Mouse (Mus musculus): ENCODE measurements around the gene Itgae.

Gene Itgae

GRCm38 (mm10) chr11:73094231-73094995 lies 4.0 kb downstream of the Itgae start:
- no peak for DNase-seq

DNA sequence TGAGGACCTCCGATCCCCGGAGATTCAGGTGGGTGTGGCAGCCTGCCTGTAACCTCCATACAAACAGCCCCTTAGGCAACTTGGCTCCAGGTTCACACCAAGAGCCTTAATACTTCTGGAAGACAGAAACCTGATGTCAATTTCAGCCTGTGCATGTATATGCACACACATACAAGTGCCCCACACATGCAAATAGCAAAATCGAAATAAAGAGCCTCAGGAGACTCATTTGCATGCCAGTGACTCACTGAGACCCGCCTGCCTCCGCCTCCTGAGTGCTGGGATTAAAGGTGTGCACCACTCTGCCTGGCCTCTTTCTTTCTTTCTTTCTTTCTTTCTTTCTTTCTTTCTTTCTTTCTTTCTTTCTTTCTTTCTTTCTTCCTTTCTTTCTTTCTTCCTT lies 8.5 kb downstream of the Itgae start:
- DNase-seq: no peak

DNA sequence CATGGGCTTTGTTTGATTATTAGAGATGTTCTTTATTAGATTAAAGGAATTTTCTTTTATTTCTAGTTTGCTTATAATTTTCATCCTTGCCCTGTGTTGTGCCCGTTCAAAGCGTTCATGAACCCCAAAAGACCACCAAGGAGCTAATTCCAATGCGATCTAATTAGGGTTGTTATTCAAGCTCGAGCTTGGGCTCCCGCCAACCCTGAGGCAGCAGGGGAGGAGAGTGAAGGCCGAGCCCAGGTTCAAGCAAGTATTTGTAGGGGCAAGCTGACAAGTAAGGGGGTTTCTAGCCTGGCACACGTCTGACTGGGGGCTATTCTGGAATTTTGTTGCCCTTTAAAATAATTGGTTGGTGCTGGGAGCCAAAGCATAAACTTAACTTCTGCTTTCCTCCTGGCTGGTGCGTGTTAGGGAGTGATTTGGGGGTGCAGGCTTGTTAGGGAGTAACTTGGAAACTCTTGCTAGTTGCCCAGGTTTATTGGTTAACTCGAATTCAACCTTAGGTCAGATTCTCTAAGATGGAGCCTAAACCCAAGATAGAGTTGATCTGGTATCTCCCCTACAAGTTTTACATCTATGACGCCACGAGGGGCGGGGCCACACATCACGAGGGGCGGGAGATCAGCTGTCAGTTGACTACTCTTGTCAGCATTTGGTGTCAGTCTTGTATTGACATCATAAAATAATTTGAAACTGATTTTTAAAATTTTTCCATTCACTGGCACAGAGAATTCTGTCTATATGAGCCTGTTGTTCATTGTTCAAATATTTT lies 9.8 kb downstream of the Itgae start:
- DNase-seq: no peak

DNA sequence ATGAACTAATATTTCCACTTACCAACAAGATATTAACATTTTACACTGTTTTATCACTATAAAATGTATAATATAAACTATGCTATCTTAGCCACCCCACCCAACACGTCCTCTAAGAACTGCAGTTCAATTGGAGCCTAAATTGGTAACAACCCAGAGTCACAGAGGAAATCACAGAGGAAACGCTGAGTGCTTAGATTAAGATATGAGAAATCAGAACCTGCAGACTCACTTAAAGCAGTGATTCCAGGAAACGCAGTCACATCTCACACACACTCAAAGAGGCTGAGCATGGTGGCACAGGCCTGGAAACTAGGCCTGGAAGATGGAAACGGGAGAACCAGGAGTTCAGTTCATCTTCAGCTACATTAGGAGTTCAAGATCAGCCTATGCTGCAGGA lies 10.9 kb downstream of the Itgae start:
- no peak for DNase-seq

DNA sequence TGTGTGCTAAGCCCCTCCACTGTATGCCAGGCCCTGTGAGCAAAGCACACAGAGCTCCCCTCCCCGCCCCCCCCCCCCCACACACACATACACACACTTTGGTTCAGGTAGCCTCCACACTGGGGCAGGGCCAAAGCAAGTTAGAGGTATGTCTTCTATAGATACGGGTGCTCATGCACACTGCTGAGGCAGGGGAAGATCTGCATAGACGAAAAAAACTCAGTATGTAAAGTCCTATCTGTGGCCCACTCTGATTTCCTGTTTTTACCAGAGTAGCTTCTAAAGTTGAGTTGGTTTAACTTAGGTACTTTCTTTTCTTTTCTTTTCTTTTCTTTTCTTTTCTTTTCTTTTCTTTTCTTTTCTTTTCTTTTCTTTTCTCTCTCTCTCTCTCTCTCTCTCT lies 14.9 kb downstream of the Itgae start:
- DNase-seq: no peak

DNA sequence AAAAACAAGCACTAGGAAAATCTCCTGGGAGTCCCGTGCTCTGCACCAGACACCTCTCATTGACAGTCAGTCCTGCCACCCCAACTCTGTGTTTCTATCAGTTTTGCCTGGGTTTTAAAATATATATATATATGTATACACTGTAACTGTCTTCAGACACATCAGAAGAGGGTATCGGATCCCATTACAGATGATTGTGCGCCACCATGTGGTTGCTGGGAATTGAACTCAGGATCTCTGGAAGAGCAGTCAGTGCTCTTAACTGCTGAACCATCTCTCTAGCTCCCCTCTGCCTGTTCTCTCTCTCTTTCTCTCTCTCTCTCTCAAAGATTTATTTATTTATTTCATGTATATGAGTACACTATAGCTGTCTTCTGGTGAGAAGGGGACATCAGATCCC lies 17.0 kb downstream of the Itgae start:
- DNase-seq: peak in 1 of 2 experiments; percentile 59

GRCm38 (mm10) chr11:73108195-73108897 lies 18.0 kb downstream of the Itgae start:
- no peak for DNase-seq

DNA sequence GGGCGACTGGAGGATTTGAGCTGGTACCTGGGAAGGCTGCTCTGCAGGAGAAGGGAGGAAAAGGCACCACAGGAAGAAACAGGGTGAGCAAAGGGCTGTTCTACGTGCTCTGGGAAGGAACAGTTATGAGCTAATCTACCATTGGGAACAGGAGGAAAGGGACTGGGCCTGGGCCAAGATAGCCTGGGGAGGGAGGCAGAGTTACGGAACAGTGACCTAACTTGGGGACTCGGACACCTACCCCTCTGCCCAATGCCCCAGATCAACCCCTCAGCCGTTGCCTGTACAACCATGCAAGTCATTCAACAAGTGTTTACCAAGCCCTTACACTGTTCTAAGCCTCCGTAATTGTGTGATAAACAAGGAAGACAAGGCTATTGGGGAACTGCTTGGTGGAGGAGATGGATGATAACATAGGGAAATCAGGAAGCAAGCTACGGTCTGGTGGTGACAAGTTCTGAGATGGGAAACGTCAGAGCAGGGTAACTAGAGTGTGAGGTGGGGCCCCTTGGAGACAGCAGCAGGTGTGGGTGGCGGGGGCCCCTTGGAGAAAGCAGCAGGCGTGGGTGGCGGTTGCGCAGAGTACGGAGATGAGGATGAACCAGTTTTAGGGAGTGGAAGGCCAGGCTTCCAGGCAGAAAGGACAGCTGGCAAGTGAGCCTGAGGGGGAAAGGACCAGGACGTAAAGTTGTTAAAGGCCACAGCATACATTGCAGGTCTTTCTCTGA lies 18.7 kb downstream of the Itgae start:
- DNase-seq: no peak

DNA sequence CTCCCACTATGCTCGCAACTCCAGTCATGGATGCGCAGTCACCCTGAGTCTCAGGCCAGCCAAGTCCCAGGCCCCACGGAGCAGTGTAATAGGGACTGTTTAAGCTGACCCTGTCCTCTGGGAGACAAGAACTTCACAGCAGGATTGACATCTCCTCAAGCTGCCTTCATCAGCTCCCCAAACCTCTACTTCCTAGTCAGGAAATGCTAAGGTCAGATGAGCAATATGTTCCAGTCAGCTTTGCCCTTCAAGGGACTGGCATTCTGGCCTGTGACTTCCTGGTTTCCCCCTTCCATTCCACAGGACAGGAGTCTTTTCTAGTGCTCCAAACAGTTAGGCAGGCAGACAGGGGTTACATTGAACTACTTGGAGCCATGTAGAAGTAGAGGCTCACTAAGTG lies 19.6 kb downstream of the Itgae start:
- no peak for DNase-seq

DNA sequence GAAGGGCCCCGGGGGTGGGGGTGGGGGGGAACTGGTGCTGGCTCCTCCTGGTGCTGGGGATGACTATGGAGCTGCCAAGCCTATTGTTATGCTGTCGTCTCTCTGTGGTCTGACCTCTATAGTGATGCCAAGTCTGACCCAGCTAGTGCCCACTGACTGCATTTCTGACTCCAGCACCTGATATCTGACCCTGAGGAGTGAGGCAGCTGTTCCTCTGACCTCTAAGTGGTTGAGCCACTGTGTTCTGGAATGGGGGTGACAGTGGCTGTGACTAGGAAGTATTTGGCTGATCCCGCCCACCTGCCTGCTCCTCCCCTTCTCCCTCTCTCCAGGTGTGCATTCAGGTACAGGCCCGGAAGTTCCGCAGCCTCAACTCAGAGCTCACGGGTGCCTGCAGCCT lies 21.0 kb downstream of the Itgae start:
- DNase-seq: no peak

- no peak for DNase-seq
Observed at GRCm38 (mm10) chr11:73126495-73126894, 36.1 kb downstream of the Itgae start.

DNA sequence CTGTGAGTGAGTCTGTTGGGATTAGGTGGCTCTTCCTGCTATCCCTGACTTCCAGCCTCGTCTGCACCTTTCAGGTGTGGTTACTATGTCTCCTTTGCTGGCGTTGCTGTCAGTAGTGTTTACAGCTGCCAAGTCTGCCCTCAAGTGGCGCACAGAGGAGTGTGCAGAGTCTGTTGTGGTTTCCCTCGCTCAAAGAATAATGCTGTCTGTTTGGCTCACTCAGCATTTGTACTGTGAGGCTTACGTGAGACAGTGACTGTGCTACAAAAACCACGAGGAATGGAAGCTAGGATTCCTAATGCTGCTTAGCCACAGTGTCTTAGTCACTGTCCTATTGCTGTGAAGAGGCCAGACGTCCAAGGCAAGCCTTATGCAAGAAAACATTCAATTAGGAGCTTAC lies 40.6 kb downstream of the Itgae start:
- peak in 1 of 2 experiments; percentile 25 for DNase-seq

- no peak for DNase-seq
Observed at GRCm38 (mm10) chr11:73132999-73133398, 42.6 kb downstream of the Itgae start.

GRCm38 (mm10) chr11:73134222-73134621 lies 43.8 kb downstream of the Itgae start:
- no peak for DNase-seq

- no peak for DNase-seq
Observed at GRCm38 (mm10) chr11:73136587-73136986, 46.2 kb downstream of the Itgae start.

GRCm38 (mm10) chr11:73137116-73137515 lies 46.7 kb downstream of the Itgae start:
- DNase-seq: no peak

DNA sequence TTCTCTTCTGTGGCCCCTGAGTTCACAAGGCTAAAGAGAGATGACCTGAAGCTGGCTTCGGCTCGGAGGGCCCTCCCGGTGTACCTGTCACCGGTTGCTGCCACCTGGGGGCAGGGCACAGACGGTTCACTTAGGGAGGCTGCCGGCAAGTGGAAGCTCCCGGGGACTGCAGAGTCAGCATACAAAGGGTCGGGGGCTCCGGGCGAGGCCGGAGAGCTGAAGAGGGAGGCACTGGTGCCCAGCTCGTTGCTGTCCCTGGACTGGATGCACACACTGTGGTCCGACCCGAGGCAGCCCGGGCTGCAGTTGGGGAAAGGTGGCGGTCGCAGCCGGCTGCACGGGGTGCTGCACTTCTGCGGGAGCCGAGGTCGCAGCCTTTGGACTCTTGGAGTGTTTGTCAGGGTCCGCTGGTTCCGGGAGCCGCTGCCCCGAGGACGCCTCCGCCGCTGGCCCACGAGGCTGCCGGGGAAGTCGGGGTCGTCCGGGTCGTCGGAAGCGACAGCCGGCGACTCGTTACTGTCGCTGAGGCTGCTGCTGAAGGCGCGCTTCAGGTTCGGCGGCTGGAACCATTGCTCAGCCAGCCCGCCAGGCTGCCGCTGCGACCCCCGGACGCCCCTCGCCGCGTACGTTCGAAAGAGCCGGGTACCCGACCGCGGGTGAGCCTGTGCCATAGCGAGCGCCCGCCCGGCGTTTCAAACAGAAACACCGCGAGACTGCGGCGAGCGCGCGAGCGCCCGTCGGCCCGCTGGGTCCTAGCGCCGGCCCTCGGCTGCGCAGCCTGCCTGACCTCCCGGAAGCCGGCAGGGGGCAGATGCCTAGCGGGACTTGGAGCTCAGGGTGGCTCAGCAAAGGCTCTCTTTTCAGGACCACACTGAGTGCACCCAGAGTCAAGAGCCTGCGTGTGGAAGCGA lies 47.5 kb downstream of the Itgae start, which contains the start of gene Haspin:
Haspin (minus strand) TSS at position 704 of the 911 bp plus-strand sequence.
- peak; percentile 95 to 96 for DNase-seq

GRCm38 (mm10) chr11:73144261-73144681 lies 53.9 kb downstream of the Itgae start:
- DNase-seq: peak; percentile 36 to 62

GRCm38 (mm10) chr11:73146026-73146974 lies 55.9 kb downstream of the Itgae start:
- DNase-seq: no peak

DNA sequence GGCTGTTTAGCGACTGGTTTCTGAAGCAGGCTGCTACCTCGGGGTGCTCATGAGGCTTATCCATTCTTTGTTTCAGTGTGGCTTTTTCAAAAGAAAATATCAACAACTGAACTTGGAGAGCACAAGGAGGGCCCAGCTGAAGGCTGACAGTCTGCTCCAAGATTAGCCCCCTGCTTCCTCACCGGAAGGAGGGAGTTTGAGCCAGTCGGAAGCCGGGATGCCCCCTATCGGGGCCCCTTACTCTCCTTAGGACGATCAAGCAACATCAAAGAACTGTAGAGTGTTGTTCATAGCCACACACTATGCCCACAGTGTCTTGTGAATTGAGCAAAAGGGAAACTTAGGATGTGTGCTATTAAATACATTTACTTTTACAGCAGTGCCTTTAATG lies 56.6 kb downstream of the Itgae start:
- DNase-seq: no peak

All from lung, postnatal 4 days (tissue).